18 mouse cellular contexts compared by ENCODE assay signal in the genomic region with DNA sequence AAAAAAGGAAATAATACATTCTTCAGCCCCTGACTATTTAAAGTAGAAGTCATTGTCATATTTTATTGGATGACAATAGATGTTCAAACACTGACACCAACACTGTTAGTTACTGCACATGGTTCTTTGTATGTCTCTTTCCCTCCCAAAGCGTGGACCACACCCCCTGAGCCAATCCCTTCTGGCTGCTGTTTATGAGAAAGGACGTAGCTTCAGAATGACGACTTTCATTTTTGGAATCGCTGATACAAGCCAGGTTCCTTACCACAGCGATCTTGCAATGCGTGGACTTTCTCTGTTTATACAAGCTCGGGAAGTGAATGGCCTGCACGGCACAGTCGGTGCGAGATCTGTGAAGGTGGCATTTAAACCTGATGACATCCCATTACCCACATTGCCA.
A peak's percentile ranks its signal among the peaks of the same experiment; 100 is the strongest.
DNase-seq lines count a peak whose midpoint lies in the region; ATAC-seq lines count a peak whose summit lies in the region.
"Had no signal": no experiment of that assay in that cellular context is flagged by ENCODE, and none has a peak within 500 bp of the region (broad histone marks: within the 10 kb centered on the region; RNA-seq: fewer than 3 reads in every experiment).

No protein-coding gene starts in this region.

- H3K9ac ChIP-seq in intestine, embryonic 15.5 days = no peak overlapping the region
- H3K9ac ChIP-seq in lung, embryonic 15.5 days = no peak overlapping the region
- no peak overlapping the region for H3K9ac ChIP-seq in midbrain, embryonic 15.5 days
- H3K9ac ChIP-seq: kidney, embryonic 15.5 days; liver, embryonic 12.5 days had no signal

- H3K27me3 ChIP-seq in intestine, embryonic 15.5 days (replicated peaks) = no peaks in the 10 kb centered on the region
- no peaks in the 10 kb centered on the region for H3K27me3 ChIP-seq in lung, embryonic 15.5 days
- no peaks in the 10 kb centered on the region for H3K27me3 ChIP-seq in midbrain, embryonic 15.5 days (replicated peaks)
- H3K27me3 ChIP-seq: kidney, embryonic 15.5 days; liver, embryonic 12.5 days had no signal

- no peak overlapping the region for H3K27ac ChIP-seq in intestine, embryonic 15.5 days
- peak overlapping the region; percentile 76 for H3K27ac ChIP-seq in lung, embryonic 15.5 days
- H3K27ac ChIP-seq in midbrain, embryonic 15.5 days = no peak overlapping the region
- H3K27ac ChIP-seq: heart, adult 2 months; kidney, embryonic 15.5 days; liver, embryonic 12.5 days had no signal

- WGBS in intestine, embryonic 15.5 days = 26% methylated on average over 10 of the region's 10 CpGs
- 24% methylated on average over 10 of the region's 10 CpGs for WGBS in lung, embryonic 15.5 days
- 89% methylated on average over 10 of the region's 10 CpGs for WGBS in midbrain, embryonic 15.5 days

- H3K4me2 ChIP-seq in intestine, embryonic 15.5 days (replicated peaks) = peak overlapping the region; percentile 36
- H3K4me2 ChIP-seq in lung, embryonic 15.5 days = peak overlapping the region; percentile 21
- no peak overlapping the region for H3K4me2 ChIP-seq in midbrain, embryonic 15.5 days
- H3K4me2 ChIP-seq: kidney, embryonic 15.5 days; liver, embryonic 12.5 days; midbrain, embryonic 11.5 days had no signal

- peak; percentile 34 for ATAC-seq in intestine, embryonic 15.5 days
- peak; percentile 27; the same call in 1 of the 2 replicates for ATAC-seq in lung, embryonic 15.5 days (ENCODE audit: borderline replicate concordance, extremely low read depth, low FRiP score, low TSS enrichment)
- ATAC-seq in midbrain, embryonic 15.5 days (replicated peaks) = no peak
- ATAC-seq: forebrain, embryonic 16.5 days; liver, embryonic 12.5 days had no signal

- peak; percentile 38 for DNase-seq in induced T-regulatory cell, adult 2 months (ENCODE audit: low read depth)
- peak; percentile 46 to 52 for DNase-seq in lung, postnatal 4 days
- no peak for DNase-seq in cerebellum, adult 8-10 months
- DNase-seq in yolk sac, embryonic 10.5 days (ENCODE audit: low spot score) = no peak
- no peak for DNase-seq in MN1 (ENCODE audit: low spot score)
- DNase-seq: cerebellum, postnatal 14 days; embryo, embryonic 11 days; heart, adult 2 months; kidney, postnatal 4 days; spleen, adult 18-20 months; thymus, postnatal 14 days had no signal

- no peak overlapping the region for H3K4me3 ChIP-seq in intestine, embryonic 15.5 days (replicated peaks)
- no peak overlapping the region; the same call in 1 of the 2 replicates for H3K4me3 ChIP-seq in lung, embryonic 15.5 days
- no peak overlapping the region for H3K4me3 ChIP-seq in midbrain, embryonic 15.5 days
- H3K4me3 ChIP-seq: heart, adult 2 months; kidney, embryonic 15.5 days; liver, embryonic 12.5 days had no signal

- no peaks in the 10 kb centered on the region for H3K36me3 ChIP-seq in intestine, embryonic 15.5 days
- no peaks in the 10 kb centered on the region for H3K36me3 ChIP-seq in lung, embryonic 15.5 days
- H3K36me3 ChIP-seq in midbrain, embryonic 15.5 days (replicated peaks) = no peaks in the 10 kb centered on the region
- H3K36me3 ChIP-seq: kidney, embryonic 15.5 days; liver, embryonic 12.5 days had no signal

- no peaks in the 10 kb centered on the region for H3K9me3 ChIP-seq in intestine, embryonic 15.5 days
- no peaks in the 10 kb centered on the region for H3K9me3 ChIP-seq in lung, embryonic 15.5 days
- no peaks in the 10 kb centered on the region for H3K9me3 ChIP-seq in midbrain, embryonic 15.5 days
- H3K9me3 ChIP-seq: kidney, embryonic 15.5 days; liver, embryonic 12.5 days had no signal

- H3K4me1 ChIP-seq in intestine, embryonic 15.5 days (replicated peaks) = peaks cover 6% of the 10 kb centered on the region; the same call in 1 of the 2 replicates
- H3K4me1 ChIP-seq in lung, embryonic 15.5 days = peaks cover 22% of the 10 kb centered on the region
- H3K4me1 ChIP-seq in midbrain, embryonic 15.5 days = no peaks in the 10 kb centered on the region
- H3K4me1 ChIP-seq: liver, embryonic 12.5 days had no signal

Comparison
In these comparisons a context has a peak if more than half of its experiments do, and no peak if none do; other contexts are left out.
1. DNase-seq: peak in induced T-regulatory cell, adult 2 months (single experiment) and lung, postnatal 4 days (2 of 2); none in cerebellum, adult 8-10 months (single experiment), yolk sac, embryonic 10.5 days (single experiment) and MN1 (single experiment).